Mouse (Mus musculus): ENCODE measurements around the gene Rab31.

GRCm38 (mm10) chr17:65604892-65605291, 167.7 kb downstream of the Rab31 start:
- TF ChIP-seq POLR2A (IDR thresholded peaks at IDR 0.05; ENCODE audit: borderline replicate concordance, extremely low read depth, insufficient read depth, insufficient read length, poor library complexity, severe bottlenecking), result no peak
- no peak for TF ChIP-seq CTCF (IDR thresholded peaks at IDR 0.05; ENCODE audit: borderline replicate concordance, extremely low read depth, insufficient read depth, insufficient read length)

All from brain, embryonic 14.5 days (tissue).